Mouse (Mus musculus) liver, adult 10 weeks (tissue): ENCODE results near the gene Zfp277. TPM values are rescaled to one million over a fixed set of nuclear protein-coding genes. Genes with fewer than 3 reads are reported as not detected.

Experiments
- polyA plus RNA-seq: library from polyadenylated mRNA; stranded (reverse); fragments of 350-450 nt; fragmentation: Illumina TruSeq; extraction: RNeasy Lipid Tissue Mini Kit (QIAGEN cat#74804); gene quantifications from one replicate; pipeline ENCODE4 v1.2.3, GENCODE M21; 2014; ENCODE audit warnings: low read depth, low replicate concordance

Gene Zfp277
- polyA plus RNA-seq, result 28.8 TPM

DNA sequence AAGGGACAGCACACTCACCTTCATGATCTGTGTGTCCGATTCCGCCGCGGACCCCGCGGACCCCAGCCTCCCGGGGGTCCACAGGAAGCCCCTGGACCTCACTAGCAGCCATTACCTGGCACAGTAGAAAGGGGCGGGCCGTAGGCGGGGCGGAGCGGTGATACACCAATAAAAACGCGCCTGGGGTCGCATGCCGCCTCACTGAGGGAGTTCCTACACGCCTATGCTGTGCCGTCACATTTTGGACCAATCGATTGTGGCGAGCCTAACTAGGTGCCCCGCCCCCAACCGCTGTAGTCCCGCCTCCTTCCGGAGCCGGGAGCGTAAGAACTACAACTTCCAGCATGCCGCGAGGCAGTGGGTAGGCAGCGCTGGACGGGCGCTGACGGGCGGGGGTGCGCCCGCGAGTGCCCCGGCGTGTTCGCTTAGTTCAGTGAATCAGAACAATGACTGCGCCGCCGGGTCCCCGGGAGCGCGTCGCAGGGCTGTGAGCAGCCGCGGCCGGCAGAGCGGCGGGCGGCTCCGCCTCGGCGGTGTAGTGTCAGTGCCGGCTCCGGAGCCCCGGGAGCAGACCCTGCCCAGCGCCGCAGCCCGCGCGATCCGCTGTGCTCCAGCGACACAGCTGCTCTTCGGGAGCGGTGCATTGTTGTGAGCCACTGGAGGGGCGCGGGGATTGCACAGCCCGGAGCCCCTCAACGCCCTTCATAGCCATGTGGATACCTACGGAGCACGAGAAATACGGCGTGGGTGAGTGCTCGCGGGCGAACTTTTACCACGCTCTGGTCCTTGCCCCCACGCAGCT, at the start of gene Zfp277, which contains the start of gene Dock4:
Zfp277 (minus strand) TSS at position 255 of the 802 bp plus-strand sequence.
Dock4 (plus strand) TSS at position 305 of the 802 bp plus-strand sequence.

Other genes with a start within 250 kb of the Zfp277 start
- gene Lsmem1, start 246.4 kb downstream of the Zfp277 start, polyA plus RNA-seq, result not detected
- 68.0 TPM for gene Ifrd1, start 197.4 kb downstream of the Zfp277 start, polyA plus RNA-seq
- 14.7 TPM for gene Dock4, start 50 bp upstream of the Zfp277 start, polyA plus RNA-seq